ENCODE assay signal across 19 mouse cellular contexts in the genomic region with DNA sequence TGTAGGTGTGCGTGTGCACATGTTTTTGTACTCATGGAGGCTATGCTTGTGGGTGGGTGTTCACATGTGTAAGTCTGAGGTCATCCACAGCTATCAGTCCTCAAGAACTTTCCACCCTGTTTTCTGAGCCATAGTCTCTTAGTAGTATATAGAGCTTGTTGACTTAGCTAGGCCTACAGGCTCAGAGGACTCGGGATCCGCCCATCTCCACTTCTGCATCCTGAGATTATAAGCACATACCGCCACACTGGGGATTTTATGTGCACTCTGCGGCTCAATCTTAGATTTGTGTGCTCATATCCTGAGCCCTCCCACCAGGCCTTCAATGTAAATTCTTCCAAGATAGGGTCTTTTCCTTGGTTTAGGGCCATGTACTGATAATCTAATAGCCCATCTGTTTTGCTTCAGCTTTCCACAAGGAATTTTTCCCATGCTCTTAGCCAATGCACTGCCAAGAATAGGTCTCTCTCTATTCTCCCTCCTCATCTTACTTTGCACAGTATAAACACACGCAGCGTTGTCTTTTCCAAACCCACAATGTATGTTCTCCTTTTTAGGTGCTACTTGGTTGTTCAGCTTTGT. TPM values are rescaled to one million over a fixed set of nuclear protein-coding genes. Genes with fewer than 3 reads are reported as not detected.
A peak's percentile ranks its signal among the peaks of the same experiment; 100 is the strongest.
DNase-seq lines count a peak whose midpoint lies in the region; ATAC-seq and TF ChIP-seq lines count a peak whose summit lies in the region.
"Had no signal": no experiment of that assay in that cellular context is flagged by ENCODE, and none has a peak within 500 bp of the region (broad histone marks: within the 10 kb centered on the region; RNA-seq: fewer than 3 reads in every experiment).

No protein-coding gene starts in this region.

- peaks cover 10% of the 10 kb centered on the region for H3K4me1 ChIP-seq in heart, embryonic 13.5 days
- H3K4me1 ChIP-seq in intestine, embryonic 15.5 days (replicated peaks), result 0 out of 2 replicates have a peak, but pooled peaks cover 4% of the 10 kb centered on the region
- peaks cover 6% of the 10 kb centered on the region for H3K4me1 ChIP-seq in intestine, embryonic 16.5 days (ENCODE audit: control insufficient read depth, insufficient read depth, low read length)
- peaks cover 2% of the 10 kb centered on the region; the same call in 1 of the 2 replicates for H3K4me1 ChIP-seq in embryonic fibroblast, embryonic 13.5 days (ENCODE audit: control insufficient read depth, insufficient read depth, low read length)
- no peaks in the 10 kb centered on the region for H3K4me1 ChIP-seq in stomach, postnatal 0 days (replicated peaks; ENCODE audit: control insufficient read depth, insufficient read depth)
- H3K4me1 ChIP-seq: forebrain, embryonic 13.5 days; hindbrain, embryonic 13.5 days; midbrain, embryonic 10.5 days; neural tube, embryonic 13.5 days had no signal

- TF ChIP-seq CTCF in embryonic fibroblast, embryonic 13.5 days (IDR thresholded peaks at IDR 0.05; ENCODE audit: borderline replicate concordance, insufficient read depth, low read length), result no peak
- TF ChIP-seq CTCF in stomach, postnatal 0 days (IDR thresholded peaks at IDR 0.05; ENCODE audit: low read depth), result no peak

- H3K27ac ChIP-seq in heart, embryonic 13.5 days (replicated peaks), result peak overlapping the region; percentile 72
- peak overlapping the region; percentile 52; the same call in 1 of the 2 replicates for H3K27ac ChIP-seq in intestine, embryonic 15.5 days
- H3K27ac ChIP-seq in intestine, embryonic 16.5 days (ENCODE audit: low read length), result no peak overlapping the region
- peak overlapping the region; percentile 65 for H3K27ac ChIP-seq in embryonic fibroblast, embryonic 13.5 days (ENCODE audit: insufficient read depth, low read length)
- peak overlapping the region; percentile 61; the same call in 1 of the 2 replicates for H3K27ac ChIP-seq in stomach, postnatal 0 days (replicated peaks)
- H3K27ac ChIP-seq: forebrain, embryonic 13.5 days; hindbrain, embryonic 13.5 days; midbrain, embryonic 10.5 days; neural tube, embryonic 13.5 days had no signal

- no peak for TF ChIP-seq EP300 in stomach, postnatal 0 days (optimal IDR thresholded peaks at IDR 0.05)

- H3K27me3 ChIP-seq in heart, embryonic 13.5 days (replicated peaks), result no peaks in the 10 kb centered on the region
- H3K27me3 ChIP-seq in intestine, embryonic 15.5 days (replicated peaks), result no peaks in the 10 kb centered on the region
- no peaks in the 10 kb centered on the region for H3K27me3 ChIP-seq in intestine, embryonic 16.5 days (replicated peaks; ENCODE audit: control insufficient read depth, insufficient read depth, low read length)
- no peaks in the 10 kb centered on the region for H3K27me3 ChIP-seq in stomach, postnatal 0 days (ENCODE audit: control insufficient read depth, insufficient read depth, low read length)
- H3K27me3 ChIP-seq: forebrain, embryonic 13.5 days; hindbrain, embryonic 13.5 days; neural tube, embryonic 13.5 days had no signal

- no peak overlapping the region for H3K4me3 ChIP-seq in heart, embryonic 13.5 days
- H3K4me3 ChIP-seq in intestine, embryonic 15.5 days (replicated peaks), result no peak overlapping the region
- no peak overlapping the region for H3K4me3 ChIP-seq in intestine, embryonic 16.5 days (ENCODE audit: low read length)
- H3K4me3 ChIP-seq in embryonic fibroblast, embryonic 13.5 days (ENCODE audit: insufficient read depth, low read length), result no peak overlapping the region
- no peak overlapping the region for H3K4me3 ChIP-seq in stomach, postnatal 0 days (ENCODE audit: low read depth, low read length)
- H3K4me3 ChIP-seq: forebrain, embryonic 13.5 days; hindbrain, embryonic 13.5 days; midbrain, embryonic 10.5 days; myocyte; neural tube, embryonic 13.5 days had no signal

- H3K36me3 ChIP-seq in heart, embryonic 13.5 days, result no peaks in the 10 kb centered on the region
- no peaks in the 10 kb centered on the region for H3K36me3 ChIP-seq in intestine, embryonic 15.5 days
- H3K36me3 ChIP-seq in intestine, embryonic 16.5 days (ENCODE audit: control insufficient read depth, insufficient read depth, low read length), result no peaks in the 10 kb centered on the region
- H3K36me3 ChIP-seq in stomach, postnatal 0 days (ENCODE audit: control insufficient read depth, insufficient read depth, low read length), result no peaks in the 10 kb centered on the region
- H3K36me3 ChIP-seq: hindbrain, embryonic 13.5 days; midbrain, embryonic 10.5 days; neural tube, embryonic 13.5 days had no signal

- intact Hi-C loops in left cerebral cortex, postnatal 25 days (cut with DNase I), result no loop called here

- no peak for DNase-seq in heart, postnatal 4 days
- DNase-seq in stomach, postnatal 0 days (ENCODE audit: low spot score), result no peak
- DNase-seq in left cerebral cortex, postnatal 25 days (ENCODE audit: low spot score in 2 of 2), result no peak
- DNase-seq: cerebellum, adult 11 months; cerebellum, postnatal 10 days; layer of hippocampus, postnatal 36 days; lung, postnatal 10 days; thymus, adult 2 months; thymus, postnatal 4 days had no signal

- no peak overlapping the region for H3K9ac ChIP-seq in heart, embryonic 13.5 days
- H3K9ac ChIP-seq in intestine, embryonic 15.5 days, result no peak overlapping the region
- no peak overlapping the region for H3K9ac ChIP-seq in intestine, embryonic 16.5 days (ENCODE audit: low read depth, low read length)
- no peak overlapping the region for H3K9ac ChIP-seq in stomach, postnatal 0 days (ENCODE audit: low read length)
- H3K9ac ChIP-seq: forebrain, embryonic 13.5 days; hindbrain, embryonic 13.5 days; neural tube, embryonic 13.5 days had no signal

- no peak for TF ChIP-seq POLR2A in embryonic fibroblast, embryonic 13.5 days (IDR thresholded peaks at IDR 0.05; ENCODE audit: low read depth, low read length)

- H3K4me2 ChIP-seq in heart, embryonic 13.5 days, result no peak overlapping the region
- no peak overlapping the region for H3K4me2 ChIP-seq in intestine, embryonic 15.5 days (replicated peaks)
- H3K4me2 ChIP-seq in intestine, embryonic 16.5 days (ENCODE audit: low read depth, low read length), result no peak overlapping the region
- no peak overlapping the region for H3K4me2 ChIP-seq in stomach, postnatal 0 days (replicated peaks; ENCODE audit: low read depth)
- H3K4me2 ChIP-seq: forebrain, embryonic 13.5 days; hindbrain, embryonic 13.5 days; neural tube, embryonic 13.5 days had no signal

- no peaks in the 10 kb centered on the region for H3K9me3 ChIP-seq in heart, embryonic 13.5 days
- no peaks in the 10 kb centered on the region for H3K9me3 ChIP-seq in intestine, embryonic 15.5 days
- H3K9me3 ChIP-seq in intestine, embryonic 16.5 days (ENCODE audit: control insufficient read depth, low read length), result no peaks in the 10 kb centered on the region
- no peaks in the 10 kb centered on the region for H3K9me3 ChIP-seq in stomach, postnatal 0 days (ENCODE audit: control insufficient read depth, low read length)
- H3K9me3 ChIP-seq: forebrain, embryonic 13.5 days; hindbrain, embryonic 13.5 days; midbrain, embryonic 10.5 days; neural tube, embryonic 13.5 days had no signal

- WGBS in heart, embryonic 13.5 days, result 63% methylated on average over 7 of the region's 7 CpGs
- WGBS in intestine, embryonic 15.5 days, result 68% methylated on average over 7 of the region's 7 CpGs
- WGBS in intestine, embryonic 16.5 days, result 74% methylated on average over 7 of the region's 7 CpGs
- 58% methylated on average over 7 of the region's 7 CpGs for WGBS in stomach, postnatal 0 days

- no peak for ATAC-seq in heart, embryonic 13.5 days (ENCODE audit: extremely low read depth, insufficient number of reproducible peaks, low FRiP score, low TSS enrichment)
- peak; percentile 60; the same call in 1 of the 2 replicates for ATAC-seq in intestine, embryonic 15.5 days
- ATAC-seq in intestine, embryonic 16.5 days, result no peak; the same call in 1 of the 2 replicates
- ATAC-seq in stomach, postnatal 0 days (ENCODE audit: low FRiP score, low TSS enrichment), result peak; percentile 56; the same call in 1 of the 2 replicates
- ATAC-seq: forebrain, embryonic 13.5 days; midbrain, embryonic 16.5 days had no signal

RNA-seq across cellular contexts. Expression of a gene that starts 59.4 kb away (rescaled TPM):
- polyA plus RNA-seq in heart, embryonic 13.5 days (2015; fragmentation: Nextera tagmentation; extraction: Ambion mirVana), result 33.1 and 36.0 TPM in 2 replicates
- total RNA-seq in heart, postnatal 4 days (2021), result 10 to 100 TPM; 34.4 to 37.0 TPM
- polyA plus RNA-seq in intestine, embryonic 15.5 days (2015; fragmentation: Nextera tagmentation; extraction: Ambion mirVana), result 46.8 and 53.0 TPM in 2 replicates
- 39.4 and 43.1 TPM in 2 replicates for polyA plus RNA-seq in intestine, embryonic 16.5 days (2015; fragmentation: Nextera tagmentation; extraction: Ambion mirVana)
- 80.9 and 114 TPM in 2 replicates for polyA plus RNA-seq in embryonic fibroblast, embryonic 13.5 days (2011; ENCODE audit: insufficient read length, low read depth, missing spikeins)
- 20.6 and 20.9 TPM in 2 replicates for polyA plus RNA-seq in stomach, postnatal 0 days (2015; fragmentation: Nextera tagmentation; extraction: Ambion mirVana)
- total RNA-seq in left cerebral cortex, postnatal 25 days (2021), result 10 to 100 TPM; 11.0 to 17.4 TPM

Comparison
In these comparisons a context has a peak if more than half of its experiments do, and no peak if none do; other contexts are left out.
1. ATAC-seq: peak in intestine, embryonic 15.5 days (single experiment) and stomach, postnatal 0 days (single experiment); none in heart, embryonic 13.5 days (single experiment) and intestine, embryonic 16.5 days (single experiment).